Mouse (Mus musculus): Measurements from ENCODE around the gene Tnfsf9.

Tnfsf9 gene

DNA sequence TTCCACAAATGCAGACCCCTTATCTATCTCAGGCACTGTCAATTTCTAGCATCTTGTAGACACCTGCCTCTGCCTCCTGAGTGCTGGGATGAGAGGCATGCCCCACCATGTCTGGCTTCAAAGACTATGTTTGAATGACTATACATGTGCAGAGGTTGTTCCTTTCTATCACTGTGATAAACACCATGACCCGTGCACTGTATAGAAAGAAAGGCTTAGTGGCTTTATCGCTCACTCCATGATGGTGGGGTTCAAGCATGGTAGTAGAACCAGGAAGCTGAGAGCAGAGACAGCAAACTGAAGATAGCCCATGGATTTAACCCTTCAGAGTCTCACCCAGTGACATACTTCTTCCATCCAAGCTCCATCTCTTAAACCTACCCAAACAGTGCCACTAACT lies 29.6 kb downstream of the Tnfsf9 start:
- no peak for DNase-seq (ENCODE audit: low read depth)

DNA sequence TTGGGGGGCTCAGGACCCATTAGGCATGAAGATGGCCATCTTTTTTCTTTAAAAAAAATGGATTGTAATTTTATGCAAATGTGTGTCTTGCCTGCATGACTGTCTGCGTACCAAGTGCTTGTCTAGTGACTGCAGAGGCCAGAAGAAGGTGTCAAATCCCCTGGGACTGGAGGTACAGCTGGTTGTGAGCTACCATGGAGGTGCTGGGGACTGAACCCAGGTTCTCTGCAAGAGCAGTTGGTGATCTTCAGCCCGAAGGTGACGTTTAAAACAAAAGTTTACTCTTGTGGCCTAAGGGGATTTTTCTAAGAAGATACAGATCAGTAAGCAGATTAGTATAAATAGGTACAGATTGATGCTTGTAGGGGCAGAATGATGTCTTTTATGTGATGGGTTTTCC lies 30.5 kb downstream of the Tnfsf9 start:
- DNase-seq (ENCODE audit: low read depth), result no peak

DNA sequence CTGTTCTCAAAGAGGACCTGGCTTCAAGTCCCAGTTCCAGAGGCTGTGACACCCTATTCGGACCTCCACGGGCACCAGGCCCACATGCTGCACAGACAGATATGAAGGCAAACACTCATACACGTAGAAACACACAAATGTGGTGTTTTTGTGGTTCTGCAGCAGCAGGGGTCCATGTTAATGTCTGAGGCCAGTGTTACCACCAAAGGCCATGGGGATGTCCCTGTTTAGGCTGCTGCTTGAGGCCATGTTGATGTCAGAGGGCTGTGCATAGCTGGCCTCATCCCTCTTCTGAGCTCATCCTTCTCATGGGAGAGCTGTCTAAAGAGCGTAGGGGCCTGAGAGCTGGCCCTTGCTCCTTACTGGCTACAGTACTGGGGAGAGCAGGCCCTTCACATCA lies 33.6 kb downstream of the Tnfsf9 start:
- no peak for DNase-seq (ENCODE audit: low read depth)

DNA sequence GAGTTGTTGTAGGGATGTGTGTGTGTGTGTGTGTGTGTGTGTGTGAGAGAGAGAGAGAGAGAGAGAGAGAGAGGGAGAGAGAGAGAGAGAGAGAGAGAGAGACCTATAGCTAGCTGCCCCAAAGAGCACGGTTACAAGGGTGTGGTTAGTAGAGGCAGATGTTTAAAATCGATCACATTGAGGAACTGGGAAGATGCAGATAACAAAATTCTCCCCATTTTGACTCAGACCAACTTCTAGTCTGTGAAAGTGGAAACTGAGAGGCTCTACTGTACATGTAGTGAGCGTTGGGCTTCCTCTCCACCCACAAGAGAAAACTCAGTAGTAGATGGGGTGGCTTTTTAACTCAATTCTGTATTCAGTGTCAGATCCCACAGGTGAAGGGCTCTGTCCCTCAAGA lies 34.6 kb downstream of the Tnfsf9 start:
- DNase-seq (ENCODE audit: low read depth), result no peak

DNA sequence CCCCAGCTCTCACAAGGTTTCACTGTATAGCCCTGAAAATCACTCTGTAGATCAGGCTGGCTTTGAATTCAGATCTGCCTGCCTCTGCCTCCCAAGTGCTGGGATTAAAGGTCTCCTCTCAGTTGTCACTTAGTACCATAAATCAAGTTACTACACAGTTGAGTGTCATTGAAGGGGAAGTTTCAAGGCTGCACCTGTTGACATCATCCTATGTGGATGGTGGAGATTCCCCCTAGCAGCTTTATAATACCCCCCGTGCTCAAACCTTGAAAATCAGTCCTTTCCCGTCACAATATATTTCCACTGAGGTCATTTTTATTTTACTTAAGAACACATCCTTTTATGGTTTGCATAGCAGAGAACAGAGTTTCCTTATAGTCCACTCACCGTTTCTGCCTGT lies 38.6 kb downstream of the Tnfsf9 start:
- no peak for DNase-seq (ENCODE audit: low read depth)

DNA sequence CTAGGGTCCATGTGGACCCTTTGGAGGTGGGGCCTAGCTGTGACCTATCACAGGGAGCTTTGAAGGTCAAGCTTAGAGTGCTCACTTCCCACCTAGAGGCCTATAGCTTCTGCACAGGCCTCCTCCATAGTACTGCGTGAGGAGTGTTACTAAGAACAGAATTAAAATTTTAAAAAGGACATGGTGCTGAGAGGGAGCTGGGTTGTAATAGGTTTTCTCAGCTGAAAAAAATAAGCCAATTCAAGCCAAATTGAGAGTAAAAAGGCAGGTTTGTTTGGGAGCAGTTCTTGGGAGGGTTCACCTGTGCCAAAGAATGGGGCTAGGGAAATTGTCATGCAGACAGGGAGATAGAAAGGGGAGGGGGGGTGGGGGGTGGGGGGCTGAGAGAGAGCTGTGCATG lies 40.0 kb downstream of the Tnfsf9 start:
- no peak for DNase-seq (ENCODE audit: low read depth)

DNA sequence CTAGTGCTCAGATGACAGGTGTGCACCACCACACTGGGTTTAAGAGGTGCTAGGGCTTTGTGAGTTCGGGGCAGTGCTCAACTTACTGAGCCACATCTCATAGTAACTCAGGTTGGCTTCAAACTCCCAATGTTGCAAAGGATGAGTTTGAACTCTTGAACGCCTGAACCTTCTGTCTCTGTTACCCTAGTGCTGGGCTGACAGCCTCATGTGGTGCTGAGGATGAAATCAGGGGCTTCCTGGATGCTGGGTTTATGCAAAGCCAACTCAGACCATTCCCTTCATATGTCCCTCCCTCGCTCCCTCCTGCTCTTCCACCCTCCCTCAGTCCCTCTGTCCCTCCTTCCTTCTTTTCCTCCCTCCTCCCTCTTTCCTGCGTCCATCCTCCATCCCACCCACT lies 43.2 kb downstream of the Tnfsf9 start:
- no peak for DNase-seq (ENCODE audit: low read depth)

DNA sequence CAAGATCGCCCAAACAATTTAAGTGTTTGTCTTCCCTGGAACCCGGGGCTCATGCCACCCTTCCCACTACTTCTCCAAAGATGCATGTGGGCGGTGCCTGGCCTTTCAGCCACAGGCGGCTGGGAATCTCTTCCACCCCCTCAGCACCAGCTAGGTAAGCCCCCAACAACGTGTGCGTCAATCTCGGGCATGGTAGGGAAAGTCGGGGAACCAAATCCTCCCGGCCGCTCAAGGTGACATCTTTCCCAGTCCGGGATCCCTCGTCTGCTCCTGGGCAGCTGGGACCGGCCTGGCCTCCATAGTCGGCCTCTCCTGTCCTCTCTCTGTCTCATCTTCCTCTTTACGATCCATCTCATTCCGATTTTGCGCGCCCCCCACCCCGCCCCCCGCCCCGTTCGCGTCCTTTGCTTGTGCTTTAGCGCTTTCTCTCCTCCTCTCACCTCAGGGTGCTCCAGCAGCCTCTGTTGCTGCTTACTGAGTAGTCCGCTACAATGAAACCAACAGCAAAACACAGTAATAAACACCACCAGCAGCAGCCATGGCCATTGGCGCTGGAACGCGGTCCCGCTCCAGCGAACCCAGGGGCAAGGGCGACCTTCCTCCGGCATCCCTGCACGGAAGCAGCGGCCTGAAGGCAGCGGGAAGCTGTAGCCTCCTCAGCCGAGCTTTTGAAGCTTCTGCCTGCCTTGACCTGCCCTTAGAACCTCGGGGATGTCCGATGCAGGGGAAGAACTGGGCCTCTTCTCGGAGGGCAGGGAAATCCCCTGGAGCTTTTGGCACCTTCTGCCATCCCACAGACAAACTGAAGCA lies 44.1 kb downstream of the Tnfsf9 start, which contains the start of gene Cd70:
Cd70 (minus strand) TSS at position 784 of the 810 bp plus-strand sequence.
- DNase-seq (ENCODE audit: low read depth), result no peak

DNA sequence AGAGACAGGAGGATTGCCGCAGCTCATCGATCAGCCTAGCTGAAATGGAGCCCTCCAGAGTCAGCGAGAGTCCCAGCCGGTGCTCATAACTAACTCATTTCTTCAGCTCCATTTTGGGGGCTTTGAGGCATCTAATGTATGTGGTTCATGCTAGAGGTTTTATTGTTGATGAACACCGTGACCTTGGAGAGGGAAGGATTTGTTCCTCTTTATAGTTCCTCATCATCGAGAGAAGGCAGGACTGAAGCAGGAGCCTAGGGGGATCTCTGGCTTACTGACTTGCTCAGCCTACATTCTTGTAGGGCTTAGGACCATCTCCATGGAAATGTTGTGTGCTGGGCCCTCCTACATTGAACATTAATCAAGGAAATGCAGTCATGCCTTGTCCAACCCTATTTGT lies 47.9 kb downstream of the Tnfsf9 start:
- no peak for DNase-seq (ENCODE audit: low read depth)

DNA sequence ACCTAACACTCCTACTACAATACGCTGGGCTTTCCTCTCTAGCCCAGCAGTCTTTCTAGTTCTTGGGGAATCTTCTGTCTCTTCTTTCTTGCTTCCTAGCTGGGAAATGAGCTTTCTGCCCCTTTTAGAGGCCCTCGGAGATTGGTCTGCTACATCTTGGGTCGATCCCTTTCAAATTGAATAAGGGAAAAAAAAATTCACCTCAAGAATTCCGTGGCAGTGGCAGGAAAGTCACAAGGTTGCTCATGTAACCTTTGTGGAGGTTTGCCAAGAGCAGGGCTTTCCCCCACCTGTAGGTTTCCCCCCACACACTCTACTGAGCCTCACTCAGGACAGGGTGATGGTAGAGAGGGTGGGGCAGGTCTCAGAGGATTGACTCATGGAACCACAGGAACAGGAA lies 48.7 kb downstream of the Tnfsf9 start:
- DNase-seq (ENCODE audit: low read depth), result no peak
